Comparison of ENCODE assay signal across 15 mouse cellular contexts in genomic region chr8:93126476-93126875, GRCm38 (mm10). TPM values are rescaled to one million over a fixed set of nuclear protein-coding genes. Genes with fewer than 3 reads are reported as not detected.
DNase-seq lines count a peak whose midpoint lies in the region.
"Had no signal": no experiment of that assay in that cellular context is flagged by ENCODE, and none has a peak within 500 bp of the region (broad histone marks: within the 10 kb centered on the region; RNA-seq: fewer than 3 reads in every experiment).

No protein-coding gene starts in this region.

- peak; percentile 12 to 14 for DNase-seq in heart, postnatal 10 days
- DNase-seq in heart, adult 11 months, result no peak
- peak; percentile 6 for DNase-seq in layer of hippocampus, adult 11-12 months (ENCODE audit: low spot score)
- no peak for DNase-seq in layer of hippocampus, adult 9-10 months (ENCODE audit: low spot score)
- DNase-seq in adrenal gland, postnatal 36 days, result peak; percentile 1 to 18
- DNase-seq in layer of hippocampus, postnatal 10 days (ENCODE audit: low spot score in 2 of 2), result peak; percentile 12 to 25
- no peak for DNase-seq in thymus, postnatal 4 days
- DNase-seq: cerebellum, adult 2 months; gastrocnemius, postnatal 25 days; liver, postnatal 0 days; spleen, adult 18-20 months; thymus, adult 18-20 months had no signal

- intact Hi-C loops in heart, postnatal 10 days (cut with DNase I), result no loop called here

RNA-seq across cellular contexts. Expression of gene Ces1c, which starts 4.6 kb away (rescaled TPM):
- not detected for total RNA-seq in heart, postnatal 10 days (2021)
- total RNA-seq in adrenal gland, postnatal 36 days (2021), result under 1 TPM in 1 of 2 experiments, not detected in 1; 0.76 TPM
- total RNA-seq in layer of hippocampus, postnatal 10 days (2021), result not detected
- total RNA-seq: gastrocnemius, postnatal 25 days; hematopoietic stem cell, adult 5-6 weeks; left cerebral cortex, postnatal 14 days; neutrophil, adult 5-6 weeks had no signal

RNA-seq across cellular contexts. Expression of gene Ces1b, which starts 46.7 kb away (rescaled TPM):
- not detected for total RNA-seq in heart, postnatal 10 days (2021)
- total RNA-seq in adrenal gland, postnatal 36 days (2021), result not detected
- total RNA-seq in layer of hippocampus, postnatal 10 days (2021), result not detected
- total RNA-seq: gastrocnemius, postnatal 25 days; hematopoietic stem cell, adult 5-6 weeks; left cerebral cortex, postnatal 14 days; neutrophil, adult 5-6 weeks had no signal

Comparison
In these comparisons a context has a peak if more than half of its experiments do, and no peak if none do; other contexts are left out.
1. DNase-seq: peak in heart, postnatal 10 days (2 of 2), layer of hippocampus, adult 11-12 months (single experiment), adrenal gland, postnatal 36 days (2 of 2) and layer of hippocampus, postnatal 10 days (2 of 2); none in heart, adult 11 months (single experiment), layer of hippocampus, adult 9-10 months (single experiment) and thymus, postnatal 4 days (single experiment).